Mouse (Mus musculus): ENCODE data around the gene Sdha.

Gene Sdha

DNA sequence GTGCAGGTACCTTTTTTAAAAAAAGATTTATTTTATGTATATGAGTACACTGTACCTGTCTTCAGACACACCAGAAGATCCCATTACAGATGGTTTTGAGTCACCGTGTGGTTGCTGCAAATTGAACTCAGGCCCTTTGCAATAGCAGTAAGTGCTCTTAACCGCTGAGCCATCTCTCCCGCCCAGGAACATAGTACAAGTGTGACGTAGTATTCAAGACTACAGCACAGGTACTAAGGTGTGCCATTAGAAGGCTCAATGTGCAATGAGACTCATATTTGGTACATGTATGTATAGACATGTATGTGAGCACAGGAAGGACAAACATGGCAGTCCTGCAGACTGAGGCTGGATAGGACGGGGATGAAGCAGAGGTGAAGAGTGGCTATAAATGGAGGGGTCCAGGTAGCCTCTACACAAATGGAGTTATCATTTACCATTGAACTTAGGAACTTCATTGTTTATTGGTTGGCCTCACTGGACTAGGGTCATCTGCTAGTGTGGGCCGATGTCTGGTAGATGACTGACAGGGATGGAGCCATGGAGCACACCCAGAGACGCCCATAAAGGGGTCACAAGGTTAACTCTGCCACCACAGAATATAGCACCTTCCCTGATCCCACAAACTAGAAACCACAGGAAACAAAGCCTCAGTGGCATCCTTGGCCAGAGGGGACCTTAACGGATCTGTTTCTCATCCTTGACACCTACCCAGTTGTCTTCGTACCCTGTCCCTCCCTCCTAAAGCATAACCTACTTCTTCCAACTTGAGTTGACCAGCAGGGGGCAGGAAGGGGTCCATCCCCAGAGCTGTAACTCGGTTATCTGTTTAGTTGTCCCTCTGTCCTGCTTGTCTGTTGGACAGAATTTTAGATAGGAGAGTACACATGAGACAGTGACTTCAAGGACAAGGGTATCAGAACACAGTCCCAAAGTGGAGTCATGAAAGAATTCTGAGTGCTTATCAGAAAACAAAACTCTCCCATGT lies 47.7 kb downstream of the Sdha start:
- no peak for DNase-seq (ENCODE audit: low spot score)

DNA sequence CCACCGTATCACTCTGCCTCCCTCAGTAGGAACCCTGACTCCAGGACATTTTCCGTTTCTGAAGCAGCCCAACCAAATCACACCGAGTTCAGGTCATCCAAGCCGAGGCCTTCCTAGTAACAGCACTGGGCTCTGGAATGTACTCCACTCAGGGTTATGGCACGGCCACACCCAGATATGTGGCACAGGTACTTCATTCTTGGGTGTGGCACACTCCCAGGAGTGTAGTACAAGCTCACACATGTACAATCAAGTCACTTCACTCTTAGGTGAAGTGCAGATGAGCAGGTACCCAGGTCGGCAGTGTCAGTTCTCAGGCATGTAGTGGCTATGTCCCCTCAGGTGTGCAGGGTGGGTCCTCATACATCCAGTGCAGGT lies 48.5 kb downstream of the Sdha start:
- no peak for DNase-seq (ENCODE audit: low spot score)

DNA sequence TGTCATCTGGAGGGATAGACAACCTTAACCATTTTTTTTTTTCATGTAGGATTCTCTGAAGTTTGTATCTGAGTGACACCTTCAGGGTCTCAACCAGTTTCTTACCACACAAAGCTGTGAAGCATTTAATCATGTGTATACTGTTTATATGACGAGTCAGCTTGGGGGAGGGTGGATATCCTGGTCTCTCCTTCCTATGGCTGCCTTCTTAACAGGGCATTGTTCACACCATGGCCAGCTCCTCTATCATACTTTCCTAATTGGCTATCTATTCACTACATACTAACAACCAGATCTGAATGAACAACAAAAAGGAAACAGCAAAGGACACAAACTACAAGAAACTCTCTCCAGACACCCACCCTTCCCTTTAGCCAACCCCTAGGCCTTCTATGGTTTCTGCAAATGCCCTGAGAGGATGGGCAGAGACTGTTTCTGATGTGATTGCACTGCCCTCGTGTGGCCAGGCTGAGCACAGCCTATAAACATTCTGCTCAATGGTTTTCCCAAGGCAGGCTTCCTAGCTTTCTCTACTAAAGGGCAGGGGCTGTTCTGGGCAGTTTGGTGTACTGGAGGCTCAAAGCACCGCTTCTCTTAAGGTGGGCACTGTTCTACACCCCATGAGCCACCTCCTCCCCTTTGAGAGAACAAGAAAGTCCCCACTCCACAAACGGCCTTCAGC lies 49.0 kb downstream of the Sdha start:
- DNase-seq (ENCODE audit: low spot score) = peak; percentile 27

DNA sequence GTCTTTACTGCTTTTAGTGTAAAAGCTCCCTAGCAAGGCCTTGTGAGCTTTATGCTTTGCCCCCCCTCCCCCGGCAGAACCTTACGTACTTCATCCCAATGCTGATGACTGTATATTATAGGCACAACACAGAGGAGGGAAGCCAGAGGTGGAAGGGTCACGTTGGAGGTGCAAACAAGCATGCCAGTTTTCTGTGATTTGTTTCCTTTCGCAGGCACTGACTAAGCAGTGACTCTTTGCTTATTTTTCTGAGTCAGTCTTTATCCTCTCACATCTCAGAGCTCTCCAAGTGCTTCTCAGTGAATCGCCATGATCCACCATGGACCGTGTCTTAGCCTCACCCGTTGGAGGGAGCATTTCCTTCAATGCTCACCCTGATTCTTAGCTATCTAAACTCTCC lies 53.7 kb downstream of the Sdha start:
- DNase-seq (ENCODE audit: low spot score) = no peak

DNA sequence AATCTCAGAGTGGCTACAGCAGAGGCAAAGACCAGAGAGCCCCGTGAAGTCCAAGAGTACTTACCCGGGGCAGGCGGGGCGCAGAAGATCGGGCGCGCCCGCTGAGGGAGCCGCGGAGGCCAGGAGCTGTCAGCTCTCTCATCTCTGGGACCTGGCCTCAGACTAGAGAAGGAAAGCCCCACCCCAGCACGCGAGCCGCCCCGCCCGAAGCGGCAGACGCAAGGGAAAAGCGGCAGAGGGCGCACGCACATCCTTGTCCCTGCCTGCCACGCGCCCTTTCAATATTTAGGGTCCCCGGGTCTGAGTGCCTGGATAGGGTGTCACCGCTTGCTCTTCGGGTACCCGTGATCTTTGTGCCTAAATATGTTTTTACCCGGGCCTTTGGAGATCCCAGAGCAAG lies 57.9 kb downstream of the Sdha start, which contains the start of gene Ahrr:
Gene Ahrr (minus strand): TSS at position 165 of the 400 bp plus-strand sequence.
- peak; percentile 9 for DNase-seq (ENCODE audit: low spot score)

DNA sequence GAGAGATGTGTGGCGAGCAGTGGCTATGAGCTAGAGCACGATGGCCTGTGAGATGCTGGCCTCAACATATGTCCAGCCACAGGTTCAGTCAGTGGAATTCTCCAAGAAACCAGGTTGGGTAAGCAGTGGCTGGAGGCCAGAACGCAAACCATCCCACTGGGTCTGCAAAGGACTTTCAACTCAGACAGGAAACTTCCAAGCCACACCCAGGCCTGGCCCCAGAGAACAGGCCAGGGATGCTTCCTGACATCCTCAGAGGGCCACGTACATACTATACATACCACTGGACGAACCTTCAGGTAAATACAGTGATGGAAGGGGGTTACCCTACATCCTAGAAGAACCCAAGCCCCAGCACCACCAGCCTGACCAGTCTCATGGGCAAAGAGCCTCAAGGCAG lies 60.4 kb downstream of the Sdha start:
- DNase-seq (ENCODE audit: low spot score) = no peak

DNA sequence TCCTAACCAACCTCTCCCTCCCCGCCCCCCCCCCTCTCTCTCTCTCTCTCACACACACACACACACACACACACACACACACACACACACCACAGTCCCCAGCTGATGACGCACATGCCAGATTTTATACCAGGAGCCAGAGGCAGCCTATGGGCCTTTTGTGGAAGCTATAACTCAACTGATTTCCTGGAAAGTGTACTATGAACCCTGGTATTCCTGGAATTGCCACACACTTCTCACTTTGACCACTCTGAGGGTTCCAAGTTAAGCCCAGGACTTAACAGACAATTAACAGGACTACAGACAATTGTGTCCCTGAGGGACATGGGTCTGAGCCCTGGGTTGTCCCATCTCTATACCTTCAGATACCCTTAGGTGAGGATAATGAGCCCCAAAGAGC lies 67.8 kb downstream of the Sdha start:
- no peak for DNase-seq (ENCODE audit: low spot score)

DNA sequence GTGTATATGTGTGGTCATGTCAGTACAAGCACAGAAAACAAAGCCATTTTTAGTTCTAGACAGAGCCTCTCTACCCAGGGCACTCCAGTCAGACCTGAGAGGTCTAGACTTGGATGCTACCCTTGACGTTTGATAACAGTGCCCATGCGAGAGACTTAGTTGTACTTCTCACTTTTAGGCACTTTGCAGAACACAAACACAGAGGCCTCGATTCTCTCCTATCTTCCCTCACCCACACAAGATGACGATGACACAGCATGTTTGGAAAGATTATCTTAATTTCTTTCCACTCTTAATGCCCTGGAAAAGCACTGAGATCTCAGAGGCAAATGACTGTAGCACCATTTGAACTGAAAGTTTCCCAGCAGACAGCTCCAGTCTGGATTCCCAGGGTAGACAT lies 74.4 kb downstream of the Sdha start:
- DNase-seq (ENCODE audit: low spot score) = no peak
